Mouse (Mus musculus) kidney, postnatal 36 days (tissue): ENCODE measurements around the gene Id1.

Source experiments
- DNase-seq, 2 experiments: peaks; one replicate each; pipeline ENCODE4 v3.0.0; 2021 to 2022; ENCODE audit warnings: mixed read lengths in 2 of 2

The Id1 gene

DNA sequence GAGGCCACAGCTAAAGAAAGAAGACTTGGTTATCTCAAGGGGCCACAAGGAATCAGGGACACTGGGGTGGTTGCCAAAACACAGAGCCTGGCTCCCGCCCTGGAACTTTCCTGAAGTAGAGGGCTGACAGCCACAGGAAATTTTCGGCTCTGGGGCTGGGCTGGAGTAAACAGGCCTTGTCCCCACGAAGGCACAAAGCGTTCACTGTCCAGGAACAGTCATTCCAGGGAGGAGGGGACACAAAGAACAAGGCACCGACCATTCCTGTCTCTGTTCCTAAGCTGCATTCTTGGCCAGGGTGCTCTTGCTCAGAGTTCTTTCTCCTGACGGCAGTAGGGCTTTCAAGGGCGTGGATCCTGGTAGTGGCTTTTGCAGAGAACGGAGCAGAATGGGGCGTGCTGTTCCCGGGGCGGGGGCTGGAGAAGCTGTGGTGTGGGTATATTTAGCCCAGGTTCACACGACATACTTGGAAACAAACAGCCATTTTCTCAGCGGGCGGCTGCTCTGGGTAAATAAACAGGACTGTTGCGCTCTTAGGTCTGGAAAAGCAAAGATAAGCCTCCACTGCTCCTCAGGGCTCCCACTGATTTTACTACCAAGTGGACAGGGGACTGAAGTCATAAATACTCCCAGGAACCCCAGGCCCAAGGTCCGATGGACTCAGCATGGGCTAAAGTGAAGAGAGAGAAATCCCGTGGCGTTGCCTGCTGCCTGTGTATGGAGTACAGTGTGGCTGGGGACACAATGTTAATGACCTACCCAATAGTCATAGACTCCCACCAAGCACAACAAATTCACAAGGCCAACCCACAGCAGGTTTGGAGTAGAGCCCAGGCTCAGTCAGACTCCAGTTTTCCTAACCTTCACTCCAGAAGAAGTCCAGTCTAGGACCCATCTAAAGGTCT is 49.6 kb downstream of the Id1 start:
- peak; percentile 81 to 93 for DNase-seq
